Mouse (Mus musculus) neural tube, embryonic 11.5 days (tissue): ENCODE results near the gene Lgals4. TPM values are rescaled to one million over a fixed set of nuclear protein-coding genes. Genes with fewer than 3 reads are reported as not detected.
A peak's percentile ranks its signal among the peaks of the same experiment; 100 is the strongest.

Source experiments
- ATAC-seq: fragments of 200-750 bp; cut with Nextera tagmentation; 2 replicates; pipeline ENCODE4 v1.8.0; 2017; ENCODE audit warnings: moderate number of reproducible peaks, mild to moderate bottlenecking, moderate TSS enrichment, moderate library complexity; ENCODE audit not compliant: insufficient read depth, low FRiP score, low TSS enrichment
- DNase-seq: peaks from one replicate; pipeline ENCODE4 v3.0.0-alpha.2; 2015; ENCODE audit warnings: low spot score
- H3K27ac ChIP-seq: fragments of 300-500 bp; sonication (generic); 2 replicates; pipeline ENCODE4 v1.5.1; 2014; ENCODE audit warnings: low read depth, mild to moderate bottlenecking, low read length
- H3K27me3 ChIP-seq: fragments of 300-500 bp; sonication (generic); 2 replicates; pipeline ENCODE4 v1.6.1; 2014; ENCODE audit warnings: mild to moderate bottlenecking, low read length, mixed read lengths; ENCODE audit not compliant: control insufficient read depth, insufficient read depth
- H3K36me3 ChIP-seq: fragments of 300-500 bp; sonication (generic); 2 replicates; pipeline ENCODE4 v1.6.1; 2014; ENCODE audit warnings: mild to moderate bottlenecking, low read length, moderate library complexity, mixed read lengths; ENCODE audit not compliant: control insufficient read depth, insufficient read depth
- H3K4me1 ChIP-seq: fragments of 300-500 bp; sonication (generic); 2 replicates; pipeline ENCODE4 v1.6.1; 2014; ENCODE audit warnings: low read length, mixed read lengths; ENCODE audit not compliant: control insufficient read depth, insufficient read depth
- H3K4me2 ChIP-seq: fragments of 300-500 bp; sonication (generic); 2 replicates; pipeline ENCODE4 v1.6.1; 2014; ENCODE audit warnings: low read depth, mild to moderate bottlenecking, moderate library complexity
- H3K4me3 ChIP-seq: fragments of 300-500 bp; sonication (generic); 2 replicates; pipeline ENCODE4 v1.5.1; 2014; ENCODE audit warnings: low read depth, low read length
- H3K9ac ChIP-seq: fragments of 300-500 bp; sonication (generic); 2 replicates; pipeline ENCODE4 v1.6.1; 2014; ENCODE audit warnings: mild to moderate bottlenecking, low read length
- H3K9me3 ChIP-seq: fragments of 300-500 bp; sonication (generic); 2 replicates; pipeline ENCODE4 v1.6.1; 2016; ENCODE audit warnings: low read length; ENCODE audit not compliant: control insufficient read depth
- WGBS: fragments of 180-500 bp; shearing (Covaris S2); extraction: QIAGEN DNeasy Blood & Tissue Kit; methylation state at CpG from one replicate; pipeline ENCODE4 v1.1.7; 2014; 5-methylcytosine and 5-hydroxymethylcytosine counted together
- polyA plus RNA-seq: library from polyadenylated mRNA; unstranded; fragments of >200 nt; fragmentation: Nextera tagmentation; extraction: Ambion mirVana; gene quantifications from 2 replicates; pipeline ENCODE4 v1.2.1, GENCODE M21; 2014

Lgals4 gene
- polyA plus RNA-seq, 1 experiment from 2014 or later, result 1.8 TPM

DNA sequence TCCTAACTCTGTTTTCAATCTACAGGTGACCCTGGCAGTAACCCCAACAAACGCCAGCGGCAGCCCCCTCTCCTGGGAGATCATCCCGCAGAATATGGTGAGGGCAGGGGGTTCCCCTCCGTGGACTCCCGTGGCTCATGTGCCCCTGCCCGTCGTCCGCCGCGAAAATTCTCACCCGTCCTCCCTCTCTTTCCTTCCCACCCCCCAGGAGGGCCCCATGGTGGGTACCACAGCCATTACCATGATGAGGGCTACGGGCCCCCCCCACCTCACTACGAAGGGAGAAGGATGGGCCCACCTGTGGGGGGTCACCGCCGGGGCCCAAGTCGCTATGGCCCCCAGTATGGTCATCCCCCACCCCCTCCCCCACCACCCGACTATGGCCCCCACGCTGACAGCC is 15.2 kb upstream of the Lgals4 start:
- ATAC-seq (no peak), DNase-seq (no peak)
- H3K9ac ChIP-seq, result no peak overlapping the region
- H3K4me2 ChIP-seq, result no peak overlapping the region
- peaks cover 29% of the 10 kb centered on the region for H3K4me1 ChIP-seq
- H3K36me3 ChIP-seq, result peaks cover 69% of the 10 kb centered on the region
- H3K27ac ChIP-seq, result no peak overlapping the region
- no peaks in the 10 kb centered on the region for H3K9me3 ChIP-seq
- WGBS, result 83% methylated on average over 18 of the region's 18 CpGs
- H3K4me3 ChIP-seq, result no peak overlapping the region
- H3K27me3 ChIP-seq, result no peaks in the 10 kb centered on the region

DNA sequence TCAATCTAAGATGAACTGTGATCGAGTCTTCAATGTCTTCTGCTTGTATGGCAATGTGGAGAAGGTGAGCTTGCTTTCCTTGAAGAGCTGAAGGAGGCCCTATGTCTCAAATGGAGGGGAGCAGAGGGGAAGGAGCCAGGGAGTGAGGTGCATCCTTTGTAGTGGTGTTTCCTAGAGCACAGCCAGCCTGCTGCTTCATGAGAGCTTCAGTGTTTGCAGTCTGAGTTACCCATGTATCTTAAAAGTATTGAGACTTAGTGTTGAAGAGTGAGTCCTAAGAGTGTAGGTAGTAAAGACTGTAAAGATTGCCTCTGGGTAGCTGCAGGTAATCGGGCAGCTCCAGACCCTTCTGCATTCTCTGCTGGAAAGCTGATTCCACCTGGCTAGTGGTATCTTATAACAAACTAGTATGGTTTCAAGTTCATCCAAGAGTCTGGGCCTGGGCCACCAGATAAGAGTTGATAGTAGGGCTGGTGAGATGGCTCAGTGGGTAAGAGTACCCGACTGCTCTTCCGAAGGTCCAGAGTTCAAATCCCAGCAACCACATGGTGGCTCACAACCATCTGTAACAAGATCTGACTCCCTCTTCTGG is 14.7 kb upstream of the Lgals4 start:
- Histone ChIP-seq H3K27ac (no peak overlapping the region), H3K4me1 (peaks cover 26% of the 10 kb centered on the region), H3K4me2 (no peak overlapping the region), H3K9ac (no peak overlapping the region), H3K27me3 (no peaks in the 10 kb centered on the region), H3K4me3 (no peak overlapping the region), H3K9me3 (no peaks in the 10 kb centered on the region), H3K36me3 (peaks cover 64% of the 10 kb centered on the region)
- ATAC-seq (no peak), DNase-seq (no peak)
- WGBS, result 91% methylated on average over 4 of the region's 4 CpGs

GRCm38 (mm10) chr7:28819571-28819970 is 14.1 kb upstream of the Lgals4 start:
- ATAC-seq (no peak), DNase-seq (no peak)
- WGBS, result 90% methylated on average over 4 of the region's 4 CpGs
- Histone ChIP-seq H3K4me3 (no peak overlapping the region), H3K27me3 (no peaks in the 10 kb centered on the region), H3K4me2 (no peak overlapping the region), H3K36me3 (peaks cover 61% of the 10 kb centered on the region), H3K27ac (peak overlapping the region; percentile 75; the same call in 1 of the 2 replicates), H3K4me1 (peaks cover 26% of the 10 kb centered on the region), H3K9ac (no peak overlapping the region), H3K9me3 (no peaks in the 10 kb centered on the region)

- Histone ChIP-seq H3K9me3 (no peaks in the 10 kb centered on the region), H3K4me3 (0 out of 2 replicates have a peak overlapping the region, but pooled peaks have one; percentile 1), H3K4me1 (peaks cover 26% of the 10 kb centered on the region), H3K27me3 (no peaks in the 10 kb centered on the region), H3K27ac (peak overlapping the region; percentile 75), H3K9ac (no peak overlapping the region), H3K4me2 (0 out of 2 replicates have a peak overlapping the region, but pooled peaks have one; percentile 14), H3K36me3 (peaks cover 51% of the 10 kb centered on the region)
- DNase-seq (peak; percentile 63), ATAC-seq (peak; percentile 35)
- WGBS, result 49% methylated on average over 12 of the region's 12 CpGs
Measured at GRCm38 (mm10) chr7:28820358-28821260, 13.0 kb upstream of the Lgals4 start.

DNA sequence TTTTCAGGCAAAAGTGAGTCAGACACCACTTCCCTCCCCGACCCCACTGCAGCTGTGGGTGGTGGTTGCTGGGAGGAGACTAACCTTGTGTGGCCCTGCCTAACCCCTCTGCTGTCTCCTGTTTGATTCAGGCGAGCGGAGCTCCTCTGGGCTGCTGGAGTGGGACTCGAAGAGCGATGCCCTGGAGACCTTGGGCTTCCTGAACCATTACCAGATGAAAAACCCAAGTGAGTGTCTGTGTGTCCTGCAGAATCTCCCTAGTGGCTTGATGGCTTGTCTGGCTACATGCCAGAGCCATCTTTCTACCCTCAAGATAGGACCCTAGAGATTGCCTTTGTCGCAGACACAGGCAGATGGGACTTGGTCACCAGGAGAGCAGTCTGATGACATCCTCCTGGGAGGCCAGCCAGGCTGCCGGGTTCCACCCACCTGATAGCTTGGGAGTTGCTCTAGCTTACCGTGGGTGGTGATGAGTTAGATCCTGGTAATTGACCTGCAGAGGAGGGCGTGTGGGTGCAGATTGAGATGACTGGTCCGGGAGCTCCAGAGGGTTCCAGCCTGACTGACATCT is 12.3 kb upstream of the Lgals4 start:
- WGBS, result 68% methylated on average over 10 of the region's 10 CpGs
- peaks cover 43% of the 10 kb centered on the region for H3K36me3 ChIP-seq
- peak overlapping the region; percentile 75 for H3K27ac ChIP-seq
- no peak overlapping the region for H3K4me2 ChIP-seq
- DNase-seq (no peak), ATAC-seq (no peak)
- H3K9ac ChIP-seq, result no peak overlapping the region
- H3K9me3 ChIP-seq, result no peaks in the 10 kb centered on the region
- H3K27me3 ChIP-seq, result no peaks in the 10 kb centered on the region
- peaks cover 25% of the 10 kb centered on the region for H3K4me1 ChIP-seq
- H3K4me3 ChIP-seq, result no peak overlapping the region

DNA sequence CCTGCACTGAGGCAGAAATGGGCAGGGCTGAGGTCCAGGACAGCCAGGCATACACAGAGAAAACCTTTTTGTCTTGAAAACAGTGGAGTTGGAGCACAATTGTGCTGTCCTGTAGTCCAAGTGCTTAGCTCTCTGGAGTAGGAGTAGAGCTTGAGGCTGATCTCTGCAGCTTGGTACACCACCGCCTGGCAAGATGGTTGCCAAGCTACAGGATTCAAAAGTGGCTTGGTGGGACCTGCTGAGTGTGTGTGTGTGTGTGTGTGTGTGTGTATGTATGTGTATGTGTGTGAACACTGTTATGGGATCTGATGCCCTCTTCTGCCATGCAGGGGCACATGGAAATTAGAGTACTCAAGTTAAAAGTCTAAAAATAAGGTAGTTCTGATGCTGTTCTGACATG is 11.1 kb upstream of the Lgals4 start:
- Histone ChIP-seq H3K27ac (0 out of 2 replicates have a peak overlapping the region, but pooled peaks have one; percentile 6), H3K36me3 (peaks cover 36% of the 10 kb centered on the region)
- 83% methylated on average over 1 of the region's 1 CpGs for WGBS

DNA sequence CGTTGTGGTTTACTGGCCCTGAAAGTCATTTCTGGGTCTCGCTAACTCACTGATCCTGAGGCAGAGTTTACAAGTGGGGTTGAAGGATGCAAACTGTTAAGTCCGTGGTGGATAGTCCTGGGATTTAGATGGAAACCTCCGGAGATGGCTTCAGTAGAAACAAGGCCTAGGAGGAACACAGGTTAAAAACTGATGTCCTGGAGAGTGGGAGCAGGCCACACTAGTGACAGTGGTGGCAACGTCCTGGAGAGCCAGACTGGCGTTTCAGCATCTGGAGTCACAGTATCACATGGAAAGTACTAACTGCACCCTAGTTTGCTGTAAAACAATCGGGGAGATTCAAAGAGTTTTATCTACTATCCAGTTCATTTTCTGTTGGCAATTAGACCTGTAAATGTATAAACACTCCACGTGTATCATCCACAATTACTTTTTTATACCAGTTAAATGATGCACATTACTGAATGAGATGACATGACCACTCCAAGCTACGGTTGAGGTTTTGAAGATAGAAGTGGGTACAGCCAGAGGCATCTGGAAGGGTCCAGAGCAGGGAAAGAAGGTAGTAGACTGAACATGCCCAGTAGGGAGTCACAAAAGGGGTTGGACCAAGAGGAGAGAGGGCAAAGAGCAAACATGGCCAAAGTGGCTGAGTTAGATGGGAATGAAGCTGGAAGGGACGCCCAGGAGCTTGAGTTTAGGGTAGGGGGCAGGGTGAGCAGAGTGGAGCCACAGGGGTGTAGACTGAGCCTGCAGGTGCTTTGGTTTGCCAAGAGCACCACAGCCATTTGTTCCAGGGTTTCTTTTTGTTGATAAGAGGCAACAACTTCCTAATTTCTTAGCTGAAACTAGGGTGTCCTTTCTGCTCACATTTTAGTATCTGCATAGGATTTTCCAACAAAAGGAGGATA is 10.4 kb upstream of the Lgals4 start:
- Histone ChIP-seq H3K4me1 (peaks cover 19% of the 10 kb centered on the region), H3K36me3 (peaks cover 32% of the 10 kb centered on the region), H3K9me3 (no peaks in the 10 kb centered on the region), H3K27me3 (no peaks in the 10 kb centered on the region), H3K27ac (0 out of 2 replicates have a peak overlapping the region, but pooled peaks have one; percentile 20), H3K4me3 (no peak overlapping the region), H3K9ac (no peak overlapping the region), H3K4me2 (no peak overlapping the region)
- ATAC-seq (no peak), DNase-seq (no peak)
- WGBS, result 59% methylated on average over 10 of the region's 10 CpGs

More for the DNA sequence above, 11.1 kb upstream of the Lgals4 start:
- no peak for ATAC-seq
- no peak overlapping the region for H3K4me2 ChIP-seq
- H3K4me3 ChIP-seq, result no peak overlapping the region
- peaks cover 22% of the 10 kb centered on the region for H3K4me1 ChIP-seq
- H3K9me3 ChIP-seq, result no peaks in the 10 kb centered on the region
- no peak overlapping the region for H3K9ac ChIP-seq
- H3K27me3 ChIP-seq, result no peaks in the 10 kb centered on the region
- DNase-seq, result no peak

DNA sequence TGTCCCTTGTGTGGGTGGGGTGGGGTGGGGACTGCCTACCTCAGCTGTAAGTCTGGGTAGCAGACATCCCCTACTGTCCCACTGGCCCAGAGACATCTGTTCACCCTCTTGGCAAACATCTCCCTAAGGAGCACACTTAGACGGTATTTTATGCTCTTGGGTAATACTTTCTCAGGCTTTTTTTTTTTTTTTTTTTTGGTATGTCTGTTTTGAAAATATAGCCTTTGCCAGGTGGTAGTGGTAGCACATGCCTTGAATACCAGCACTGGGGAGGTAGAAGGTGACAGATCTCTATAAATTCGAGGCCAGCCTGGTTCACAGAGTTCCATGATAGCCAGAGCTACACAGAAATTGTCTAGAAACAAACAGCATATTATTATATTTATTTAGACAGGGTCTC is 9.7 kb upstream of the Lgals4 start:
- Histone ChIP-seq H3K9me3 (no peaks in the 10 kb centered on the region), H3K36me3 (peaks cover 27% of the 10 kb centered on the region), H3K4me1 (peaks cover 17% of the 10 kb centered on the region), H3K9ac (no peak overlapping the region), H3K27me3 (no peaks in the 10 kb centered on the region), H3K4me3 (no peak overlapping the region), H3K27ac (no peak overlapping the region), H3K4me2 (no peak overlapping the region)
- ATAC-seq, result no peak
- WGBS, result 65% methylated on average over 2 of the region's 2 CpGs
- DNase-seq, result no peak
